Mouse (Mus musculus): ENCODE results near the gene Ebf1. TPM values are rescaled to one million over a fixed set of nuclear protein-coding genes. Genes with fewer than 3 reads are reported as not detected.

Gene Ebf1
- polyA plus RNA-seq, 1 experiment from 2014 or later: 109 TPM

DNA sequence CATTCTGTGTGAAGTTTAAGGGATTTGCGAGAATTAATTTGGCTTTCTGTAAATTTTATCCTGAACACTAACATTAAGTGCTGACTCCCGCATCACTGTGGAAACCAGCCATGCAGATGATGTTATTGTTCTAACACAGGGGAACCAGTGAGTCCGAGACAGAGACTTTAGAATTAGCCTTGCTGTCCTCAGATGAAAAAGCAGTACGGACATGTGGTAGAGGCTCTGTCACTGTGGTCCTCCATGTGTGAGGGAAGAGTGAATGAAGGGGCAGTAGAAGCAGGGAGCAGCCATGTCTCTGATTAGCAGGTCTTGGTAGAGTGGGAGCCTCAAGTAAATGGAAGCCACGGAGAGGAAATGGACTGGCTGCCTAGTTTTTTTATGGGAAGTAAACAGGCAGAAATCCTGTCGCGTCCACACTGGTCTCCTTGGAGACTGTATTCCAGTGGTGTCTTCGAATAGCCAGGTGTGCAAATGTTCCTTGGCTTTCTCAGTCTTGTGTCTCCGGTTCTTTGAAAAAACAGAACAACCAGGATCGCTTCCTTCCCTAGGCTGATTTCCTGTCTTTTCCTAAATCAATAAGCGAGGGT is 84.2 kb downstream of the Ebf1 start:
- 49% methylated on average over 11 of the region's 11 CpGs for WGBS
- H3K27me3 ChIP-seq (replicated peaks): no peaks in the 10 kb centered on the region
- H3K9ac ChIP-seq: no peak overlapping the region
- no peak overlapping the region for H3K4me3 ChIP-seq
- no peaks in the 10 kb centered on the region for H3K9me3 ChIP-seq
- no peak overlapping the region for H3K4me2 ChIP-seq (replicated peaks)
- no peak for ATAC-seq (ENCODE audit: low FRiP score, low read depth)
- 0 out of 2 replicates have a peak overlapping the region, but pooled peaks have one; percentile 8 for H3K27ac ChIP-seq
- peaks cover 20% of the 10 kb centered on the region for H3K4me1 ChIP-seq
- H3K36me3 ChIP-seq: no peaks in the 10 kb centered on the region

GRCm38 (mm10) chr11:44701864-44702263 is 84.7 kb downstream of the Ebf1 start:
- Histone ChIP-seq H3K27me3 (replicated peaks) (no peaks in the 10 kb centered on the region), H3K36me3 (no peaks in the 10 kb centered on the region), H3K4me2 (replicated peaks) (no peak overlapping the region), H3K4me3 (no peak overlapping the region), H3K4me1 (peaks cover 15% of the 10 kb centered on the region), H3K9ac (no peak overlapping the region), H3K9me3 (no peaks in the 10 kb centered on the region), H3K27ac (no peak overlapping the region)
- no peak for ATAC-seq (ENCODE audit: low FRiP score, low read depth)
- WGBS: 71% methylated on average over 1 of the region's 1 CpGs

DNA sequence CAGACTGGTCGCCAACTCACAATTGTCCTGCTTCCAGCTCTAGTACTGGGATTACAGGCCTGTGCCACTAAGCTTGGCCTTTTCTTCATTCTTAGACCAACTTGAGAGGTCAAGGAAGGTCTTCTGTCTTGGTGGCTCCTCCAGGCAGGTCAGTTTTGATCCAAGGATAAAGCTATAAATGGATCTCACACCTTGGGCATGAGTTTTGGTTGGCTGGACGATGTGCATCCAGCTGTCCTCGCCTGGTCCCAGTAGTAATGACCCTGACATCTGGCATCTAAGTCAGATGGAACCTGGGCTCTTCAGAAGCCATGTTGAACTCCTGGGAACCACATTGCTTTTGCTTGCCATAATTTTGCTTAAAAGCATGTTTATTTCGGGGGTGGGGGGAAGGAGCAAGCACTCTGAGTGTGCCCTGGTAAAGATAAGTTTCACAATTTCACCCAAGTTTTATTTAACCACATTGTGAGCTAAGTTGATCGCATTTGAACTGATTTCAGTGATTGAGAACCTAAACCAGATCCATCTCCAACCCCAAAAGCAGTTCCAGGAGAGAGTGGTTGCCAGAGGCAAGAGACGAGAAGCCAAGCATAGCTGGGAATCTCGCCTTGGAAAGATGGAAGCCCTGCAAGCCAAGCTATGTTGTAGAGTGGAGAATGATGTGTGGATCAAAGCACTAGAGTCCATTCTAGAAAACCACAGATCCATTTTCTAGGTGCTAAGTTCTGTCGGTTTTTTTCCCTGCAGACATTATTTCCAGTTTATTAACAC is 85.8 kb downstream of the Ebf1 start:
- no peaks in the 10 kb centered on the region for H3K9me3 ChIP-seq

GRCm38 (mm10) chr11:44703951-44704350 is 86.8 kb downstream of the Ebf1 start:
- ATAC-seq (ENCODE audit: low FRiP score, low read depth): no peak
- WGBS: 93% methylated on average over 5 of the region's 5 CpGs
- Histone ChIP-seq H3K4me2 (replicated peaks) (no peak overlapping the region), H3K36me3 (no peaks in the 10 kb centered on the region), H3K27ac (no peak overlapping the region), H3K9me3 (no peaks in the 10 kb centered on the region), H3K9ac (no peak overlapping the region), H3K4me3 (no peak overlapping the region), H3K27me3 (replicated peaks) (no peaks in the 10 kb centered on the region), H3K4me1 (peaks cover 15% of the 10 kb centered on the region)

More for the DNA sequence above, 85.8 kb downstream of the Ebf1 start:
- 87% methylated on average over 8 of the region's 8 CpGs for WGBS
- Histone ChIP-seq H3K4me1 (peaks cover 14% of the 10 kb centered on the region), H3K36me3 (no peaks in the 10 kb centered on the region), H3K4me2 (replicated peaks) (no peak overlapping the region), H3K27ac (no peak overlapping the region), H3K27me3 (replicated peaks) (no peaks in the 10 kb centered on the region), H3K4me3 (no peak overlapping the region), H3K9ac (no peak overlapping the region)
- no peak for ATAC-seq (ENCODE audit: low FRiP score, low read depth)

GRCm38 (mm10) chr11:44705811-44706210 is 88.7 kb downstream of the Ebf1 start:
- H3K27me3 ChIP-seq (replicated peaks): no peaks in the 10 kb centered on the region
- no peak for ATAC-seq (ENCODE audit: low FRiP score, low read depth)
- no peak overlapping the region for H3K27ac ChIP-seq
- 91% methylated on average over 1 of the region's 1 CpGs for WGBS
- H3K4me2 ChIP-seq (replicated peaks): no peak overlapping the region
- no peaks in the 10 kb centered on the region for H3K9me3 ChIP-seq
- H3K4me3 ChIP-seq: no peak overlapping the region
- peaks cover 15% of the 10 kb centered on the region for H3K4me1 ChIP-seq
- H3K36me3 ChIP-seq: no peaks in the 10 kb centered on the region
- no peak overlapping the region for H3K9ac ChIP-seq

DNA sequence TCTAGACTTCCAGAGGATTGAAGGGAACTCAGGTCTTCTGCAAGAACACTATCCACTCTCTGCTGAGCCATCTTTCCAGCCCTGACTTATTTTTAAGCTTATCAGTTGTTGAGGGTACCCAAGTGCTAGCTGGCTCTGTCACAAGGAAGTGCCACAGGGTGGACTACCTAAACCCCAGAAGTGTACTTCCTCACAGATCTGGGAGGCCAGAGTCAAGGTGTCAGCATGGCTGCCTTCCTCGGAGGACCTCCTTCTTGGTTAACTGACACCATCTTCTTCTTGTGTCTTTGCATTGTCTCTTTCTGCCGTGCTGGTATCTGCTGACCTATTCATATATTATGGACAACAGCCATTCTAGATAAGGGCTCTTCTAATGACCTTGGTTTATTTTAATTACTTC is 89.3 kb downstream of the Ebf1 start:
- Histone ChIP-seq H3K27me3 (replicated peaks) (no peaks in the 10 kb centered on the region), H3K36me3 (no peaks in the 10 kb centered on the region), H3K9ac (no peak overlapping the region), H3K4me3 (no peak overlapping the region), H3K27ac (no peak overlapping the region), H3K4me1 (peaks cover 12% of the 10 kb centered on the region), H3K9me3 (no peaks in the 10 kb centered on the region), H3K4me2 (replicated peaks) (no peak overlapping the region)
- 85% methylated on average over 2 of the region's 2 CpGs for WGBS
- no peak for ATAC-seq (ENCODE audit: low FRiP score, low read depth)

DNA sequence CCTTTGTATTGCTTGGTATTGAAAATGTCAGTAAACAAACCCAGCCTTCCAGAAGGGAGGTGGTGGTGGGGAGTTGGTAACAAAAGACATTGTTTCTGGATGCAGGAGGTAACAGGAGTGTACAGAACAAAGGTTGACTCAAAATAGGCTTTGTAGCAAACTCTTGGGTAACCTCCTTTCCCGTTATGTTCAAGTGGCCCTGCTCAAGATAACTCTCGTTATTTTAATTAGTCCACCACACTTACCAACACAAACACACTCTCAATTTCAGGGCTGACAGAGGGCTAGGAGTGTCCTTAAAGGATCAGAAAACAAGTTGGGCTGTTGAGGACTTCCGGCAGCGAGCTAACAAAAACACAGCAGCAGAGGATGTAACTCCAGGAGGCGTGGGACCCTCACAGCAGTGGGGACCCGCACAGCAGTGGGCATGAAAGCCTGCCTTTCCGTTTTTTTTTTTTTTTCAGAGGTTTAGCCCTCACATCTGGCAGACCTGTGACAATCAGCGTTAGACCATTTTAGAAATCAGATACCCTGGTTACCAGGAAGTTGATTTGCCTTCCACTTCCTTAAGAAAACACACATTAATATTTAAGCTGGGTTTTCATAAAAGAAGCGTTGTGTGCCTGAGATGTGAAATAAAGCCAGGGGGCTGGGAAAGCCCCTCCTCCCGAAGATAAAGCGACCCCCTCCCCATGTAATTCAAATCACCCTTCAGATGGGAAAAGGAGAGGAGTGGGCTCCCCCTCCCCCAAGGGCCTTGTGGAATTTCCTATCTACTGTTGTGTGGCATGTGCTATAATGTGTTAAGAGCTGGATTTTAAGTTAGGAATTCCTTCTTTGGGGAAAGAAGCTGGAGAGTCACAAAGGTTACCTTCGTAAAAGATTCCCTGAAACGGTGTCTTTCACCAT is 90.5 kb downstream of the Ebf1 start:
- no peak for ATAC-seq (ENCODE audit: low FRiP score, low read depth)
- no peak overlapping the region for H3K9ac ChIP-seq
- H3K4me1 ChIP-seq: peaks cover 7% of the 10 kb centered on the region

DNA sequence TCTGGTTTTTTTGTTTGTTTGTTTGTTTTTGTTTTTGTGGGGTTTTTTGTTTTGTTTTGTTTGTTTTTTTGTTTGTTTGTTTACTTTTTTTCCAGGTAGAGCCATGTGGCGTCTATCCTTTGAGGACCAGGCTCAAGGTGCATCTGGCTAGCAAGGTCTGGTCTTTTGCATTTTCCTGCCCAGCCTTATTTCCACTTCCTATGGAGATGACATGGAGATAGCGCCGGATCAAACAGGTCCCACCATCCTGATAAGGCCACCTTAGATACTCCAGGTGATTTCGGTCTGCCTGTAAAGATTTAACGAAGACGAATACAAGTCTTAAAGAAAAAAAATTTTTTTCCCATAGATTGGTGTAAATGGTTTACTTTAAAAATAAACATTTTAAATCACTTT is 91.2 kb downstream of the Ebf1 start:
- Histone ChIP-seq H3K27ac (no peak overlapping the region), H3K9ac (no peak overlapping the region), H3K4me2 (replicated peaks) (no peak overlapping the region), H3K36me3 (no peaks in the 10 kb centered on the region), H3K4me1 (peaks cover 7% of the 10 kb centered on the region), H3K4me3 (no peak overlapping the region), H3K9me3 (no peaks in the 10 kb centered on the region), H3K27me3 (replicated peaks) (no peaks in the 10 kb centered on the region)
- 80% methylated on average over 6 of the region's 6 CpGs for WGBS
- ATAC-seq (ENCODE audit: low FRiP score, low read depth): no peak

More for the DNA sequence above, 90.5 kb downstream of the Ebf1 start:
- 13% methylated on average over 13 of the region's 13 CpGs for WGBS
- H3K4me3 ChIP-seq: no peak overlapping the region
- H3K4me2 ChIP-seq (replicated peaks): peak overlapping the region; percentile 21
- H3K36me3 ChIP-seq: no peaks in the 10 kb centered on the region
- no peak overlapping the region for H3K27ac ChIP-seq
- no peaks in the 10 kb centered on the region for H3K27me3 ChIP-seq (replicated peaks)
- no peaks in the 10 kb centered on the region for H3K9me3 ChIP-seq

- H3K9ac ChIP-seq: no peak overlapping the region
- no peak overlapping the region for H3K27ac ChIP-seq
- no peak for ATAC-seq (ENCODE audit: low FRiP score, low read depth)
- H3K4me1 ChIP-seq: peaks cover 7% of the 10 kb centered on the region
- no peaks in the 10 kb centered on the region for H3K27me3 ChIP-seq (replicated peaks)
- no peak overlapping the region for H3K4me2 ChIP-seq (replicated peaks)
- H3K4me3 ChIP-seq: no peak overlapping the region
- H3K36me3 ChIP-seq: no peaks in the 10 kb centered on the region
- H3K9me3 ChIP-seq: no peaks in the 10 kb centered on the region
These were observed 92.0 kb downstream of the Ebf1 start for GRCm38 (mm10) chr11:44709073-44709618.

- no peak for ATAC-seq (ENCODE audit: low FRiP score, low read depth)
- Histone ChIP-seq H3K4me3 (no peak overlapping the region), H3K27me3 (replicated peaks) (no peaks in the 10 kb centered on the region), H3K4me1 (peaks cover 7% of the 10 kb centered on the region), H3K36me3 (no peaks in the 10 kb centered on the region), H3K4me2 (replicated peaks) (no peak overlapping the region), H3K9ac (no peak overlapping the region), H3K27ac (no peak overlapping the region), H3K9me3 (no peaks in the 10 kb centered on the region)
- WGBS: 84% methylated on average over 6 of the region's 6 CpGs
These were observed 92.8 kb downstream of the Ebf1 start for GRCm38 (mm10) chr11:44709869-44710460.

- Histone ChIP-seq H3K4me1 (peaks cover 7% of the 10 kb centered on the region), H3K4me3 (no peak overlapping the region), H3K9me3 (no peaks in the 10 kb centered on the region), H3K27me3 (replicated peaks) (no peaks in the 10 kb centered on the region), H3K9ac (no peak overlapping the region), H3K4me2 (replicated peaks) (no peak overlapping the region), H3K27ac (no peak overlapping the region), H3K36me3 (no peaks in the 10 kb centered on the region)
- no peak for ATAC-seq (ENCODE audit: low FRiP score, low read depth)
These were observed 93.7 kb downstream of the Ebf1 start for GRCm38 (mm10) chr11:44710861-44711260.

- Histone ChIP-seq H3K27ac (no peak overlapping the region), H3K9me3 (no peaks in the 10 kb centered on the region), H3K36me3 (no peaks in the 10 kb centered on the region), H3K9ac (no peak overlapping the region), H3K4me1 (no peaks in the 10 kb centered on the region), H3K27me3 (replicated peaks) (no peaks in the 10 kb centered on the region), H3K4me3 (no peak overlapping the region), H3K4me2 (replicated peaks) (no peak overlapping the region)
- WGBS: 92% methylated on average over 5 of the region's 5 CpGs
- no peak for ATAC-seq (ENCODE audit: low FRiP score, low read depth)
These were observed 97.1 kb downstream of the Ebf1 start for GRCm38 (mm10) chr11:44714188-44714587.
